15 mouse cellular contexts compared by ENCODE assay signal in the genomic region with DNA sequence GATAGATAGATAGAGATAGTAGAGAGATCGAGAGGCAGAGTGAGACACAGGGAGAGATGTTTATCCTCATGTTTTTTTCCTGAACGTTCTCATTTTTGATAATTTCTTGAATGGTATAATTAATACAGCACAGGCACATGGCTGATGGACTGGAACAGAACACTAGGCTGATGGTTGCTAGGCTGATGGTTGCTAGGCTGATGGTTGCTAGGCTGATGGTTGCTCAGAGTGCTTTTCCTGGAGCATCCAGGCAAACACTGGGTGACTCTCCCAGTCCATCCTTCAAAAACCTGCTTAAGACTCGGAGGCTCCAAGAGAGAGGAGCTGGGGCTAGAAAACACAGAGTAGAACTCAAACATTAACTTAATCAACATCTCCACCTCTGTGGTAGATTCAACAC.
DNase-seq lines count a peak whose midpoint lies in the region; ATAC-seq and TF ChIP-seq lines count a peak whose summit lies in the region.
"Had no signal": no experiment of that assay in that cellular context is flagged by ENCODE, and none has a peak within 500 bp of the region (broad histone marks: within the 10 kb centered on the region; RNA-seq: fewer than 3 reads in every experiment).

No protein-coding gene starts in this region.

- DNase-seq in layer of hippocampus, adult 11-12 months (ENCODE audit: low spot score) = peak; percentile 55
- no peak for DNase-seq in layer of hippocampus, postnatal 25 days (ENCODE audit: extremely low spot score in 1 of 2, low spot score in 1 of 2)
- peak; percentile 64 for DNase-seq in brain, adult 2 months (ENCODE audit: low read depth, low spot score)
- DNase-seq in brain, embryonic 14.5 days (ENCODE audit: low read depth) = peak; percentile 35
- DNase-seq in layer of hippocampus, postnatal 36 days = peak; percentile 31 to 50
- DNase-seq in gastrocnemius, postnatal 10 days = no peak
- DNase-seq: cerebellum, postnatal 14 days; embryo, embryonic 11 days; gastrocnemius, postnatal 25 days; lung, postnatal 10 days had no signal

- no peak overlapping the region for H3K4me2 ChIP-seq in neural tube, embryonic 15.5 days
- H3K4me2 ChIP-seq: embryonic facial prominence, embryonic 15.5 days; intestine, embryonic 15.5 days; limb, embryonic 12.5 days had no signal

- no peak for TF ChIP-seq POLR2A in brain, embryonic 14.5 days (IDR thresholded peaks at IDR 0.05; ENCODE audit: borderline replicate concordance, extremely low read depth, insufficient read depth, insufficient read length, poor library complexity, severe bottlenecking)

- H3K4me3 ChIP-seq in neural tube, embryonic 15.5 days (replicated peaks) = no peak overlapping the region
- H3K4me3 ChIP-seq: embryonic facial prominence, embryonic 15.5 days; intestine, embryonic 15.5 days; limb, embryonic 12.5 days had no signal

- TF ChIP-seq CTCF in brain, embryonic 14.5 days (IDR thresholded peaks at IDR 0.05; ENCODE audit: borderline replicate concordance, extremely low read depth, insufficient read depth, insufficient read length) = no peak

- no peaks in the 10 kb centered on the region for H3K27me3 ChIP-seq in neural tube, embryonic 15.5 days (replicated peaks)
- H3K27me3 ChIP-seq: embryonic facial prominence, embryonic 15.5 days; intestine, embryonic 15.5 days; limb, embryonic 12.5 days had no signal

- no peak overlapping the region for H3K9ac ChIP-seq in neural tube, embryonic 15.5 days (replicated peaks)
- H3K9ac ChIP-seq: embryonic facial prominence, embryonic 15.5 days; intestine, embryonic 15.5 days; limb, embryonic 12.5 days; liver, embryonic 14.5 days had no signal

- no peak for ATAC-seq in neural tube, embryonic 15.5 days (ENCODE audit: low FRiP score)
- ATAC-seq: intestine, embryonic 15.5 days had no signal

- H3K27ac ChIP-seq in neural tube, embryonic 15.5 days (replicated peaks) = no peak overlapping the region
- H3K27ac ChIP-seq: embryonic facial prominence, embryonic 15.5 days; intestine, embryonic 15.5 days; limb, embryonic 12.5 days; liver, embryonic 14.5 days had no signal

- H3K36me3 ChIP-seq in neural tube, embryonic 15.5 days = no peaks in the 10 kb centered on the region
- H3K36me3 ChIP-seq: intestine, embryonic 15.5 days; limb, embryonic 12.5 days had no signal

- no peaks in the 10 kb centered on the region for H3K4me1 ChIP-seq in neural tube, embryonic 15.5 days
- H3K4me1 ChIP-seq: embryonic facial prominence, embryonic 15.5 days; intestine, embryonic 15.5 days; limb, embryonic 12.5 days had no signal

- H3K9me3 ChIP-seq in neural tube, embryonic 15.5 days (replicated peaks) = no peaks in the 10 kb centered on the region
- H3K9me3 ChIP-seq: embryonic facial prominence, embryonic 15.5 days; intestine, embryonic 15.5 days; limb, embryonic 12.5 days had no signal

- 81% methylated on average over 3 of the region's 3 CpGs for WGBS in neural tube, embryonic 15.5 days

Comparison
In these comparisons a context has a peak if more than half of its experiments do, and no peak if none do; other contexts are left out.
1. DNase-seq: peak in layer of hippocampus, adult 11-12 months (single experiment), brain, adult 2 months (single experiment), brain, embryonic 14.5 days (single experiment) and layer of hippocampus, postnatal 36 days (2 of 2); none in layer of hippocampus, postnatal 25 days (0 of 2) and gastrocnemius, postnatal 10 days (single experiment).